Mouse (Mus musculus): ENCODE measurements around the gene Hmx3.

Hmx3 gene

GRCm38 (mm10) chr7:131556541-131557271 lies 14.0 kb downstream of the Hmx3 start:
- DNase-seq (ENCODE audit: low read depth, low spot score): peak; percentile 35

GRCm38 (mm10) chr7:131557751-131558150 lies 15.1 kb downstream of the Hmx3 start:
- DNase-seq (ENCODE audit: low read depth, low spot score): no peak

GRCm38 (mm10) chr7:131559986-131560696 lies 17.5 kb downstream of the Hmx3 start, which contains the start of gene Bub3:
Gene Bub3, plus strand, starts transcription at chr7:131560222.
- DNase-seq (ENCODE audit: low read depth, low spot score): peak; percentile 97

- DNase-seq (ENCODE audit: low read depth, low spot score): no peak
Measured at GRCm38 (mm10) chr7:131560697-131561042, 18.0 kb downstream of the Hmx3 start.

GRCm38 (mm10) chr7:131575246-131575645 lies 32.6 kb downstream of the Hmx3 start:
- no peak for DNase-seq (ENCODE audit: low read depth, low spot score)

- peak; percentile 53 for DNase-seq (ENCODE audit: low read depth, low spot score)
Measured at GRCm38 (mm10) chr7:131582178-131582577, 39.5 kb downstream of the Hmx3 start.

GRCm38 (mm10) chr7:131585551-131585950 lies 42.9 kb downstream of the Hmx3 start:
- no peak for DNase-seq (ENCODE audit: low read depth, low spot score)
